Mouse (Mus musculus): ENCODE results near the gene Cabs1. TPM values are rescaled to one million over a fixed set of nuclear protein-coding genes. Genes with fewer than 3 reads are reported as not detected.

Cabs1 gene
- not detected for polyA plus RNA-seq (2014; fragmentation: Illumina TruSeq; extraction: RNeasy Lipid Tissue Mini Kit (QIAGEN cat#74804); ENCODE audit: low read depth, low replicate concordance)

GRCm38 (mm10) chr5:87979139-87979538 lies at the start of gene Cabs1:
TSS of gene Cabs1 (plus strand) at chr5:87979439.

GRCm38 (mm10) chr5:87969201-87969600 lies 10.0 kb upstream of the Cabs1 start, which contains the start of the genes 2310003L06Rik and Gm28434:
TSS of gene 2310003L06Rik (plus strand) at chr5:87969459.
TSS of gene Gm28434 (plus strand) at chr5:87969517.

GRCm38 (mm10) chr5:88002249-88002648 lies 23.0 kb downstream of the Cabs1 start, which contains the start of gene Smr3a:
TSS of gene Smr3a (plus strand) at chr5:88002549.

Other genes starting within 250 kb of the Cabs1 start
- not detected for gene Csn1s2a, start 204.9 kb upstream of the Cabs1 start, polyA plus RNA-seq (2014; fragmentation: Illumina TruSeq; extraction: RNeasy Lipid Tissue Mini Kit (QIAGEN cat#74804); ENCODE audit: low read depth, low replicate concordance)
- gene Csn1s2b, start 171.4 kb upstream of the Cabs1 start, polyA plus RNA-seq (2014; fragmentation: Illumina TruSeq; extraction: RNeasy Lipid Tissue Mini Kit (QIAGEN cat#74804); ENCODE audit: low read depth, low replicate concordance), result not detected
- gene Prr27, start 153.8 kb upstream of the Cabs1 start, polyA plus RNA-seq (2014; fragmentation: Illumina TruSeq; extraction: RNeasy Lipid Tissue Mini Kit (QIAGEN cat#74804); ENCODE audit: low read depth, low replicate concordance), result not detected
- not detected for gene Odam, start 94.4 kb upstream of the Cabs1 start, polyA plus RNA-seq (2014; fragmentation: Illumina TruSeq; extraction: RNeasy Lipid Tissue Mini Kit (QIAGEN cat#74804); ENCODE audit: low read depth, low replicate concordance)
- gene Csn3, start 53.9 kb upstream of the Cabs1 start, polyA plus RNA-seq (2014; fragmentation: Illumina TruSeq; extraction: RNeasy Lipid Tissue Mini Kit (QIAGEN cat#74804); ENCODE audit: low read depth, low replicate concordance), result not detected
- gene 2310003L06Rik, start 10.0 kb upstream of the Cabs1 start, polyA plus RNA-seq (2014; fragmentation: Illumina TruSeq; extraction: RNeasy Lipid Tissue Mini Kit (QIAGEN cat#74804); ENCODE audit: low read depth, low replicate concordance), result not detected
- not detected for gene Gm28434, start 9.9 kb upstream of the Cabs1 start, polyA plus RNA-seq (2014; fragmentation: Illumina TruSeq; extraction: RNeasy Lipid Tissue Mini Kit (QIAGEN cat#74804); ENCODE audit: low read depth, low replicate concordance)
- not detected for gene Smr3a, start 23.1 kb downstream of the Cabs1 start, polyA plus RNA-seq (2014; fragmentation: Illumina TruSeq; extraction: RNeasy Lipid Tissue Mini Kit (QIAGEN cat#74804); ENCODE audit: low read depth, low replicate concordance)
- gene Smr2, start 107.1 kb downstream of the Cabs1 start, polyA plus RNA-seq (2014; fragmentation: Illumina TruSeq; extraction: RNeasy Lipid Tissue Mini Kit (QIAGEN cat#74804); ENCODE audit: low read depth, low replicate concordance), result not detected
- gene Gm11116, start 132.1 kb downstream of the Cabs1 start, polyA plus RNA-seq (2014; fragmentation: Illumina TruSeq; extraction: RNeasy Lipid Tissue Mini Kit (QIAGEN cat#74804); ENCODE audit: low read depth, low replicate concordance), result not detected
- not detected for gene Gm11115, start 174.7 kb downstream of the Cabs1 start, polyA plus RNA-seq (2014; fragmentation: Illumina TruSeq; extraction: RNeasy Lipid Tissue Mini Kit (QIAGEN cat#74804); ENCODE audit: low read depth, low replicate concordance)